Mouse (Mus musculus): Measurements from ENCODE around the gene Pif1.

GRCm38 (mm10) chr9:65622826-65623225 is 35.9 kb downstream of the Pif1 start:
- TF ChIP-seq POLR2A (IDR thresholded peaks at IDR 0.05; ENCODE audit: low read depth, low read length) (no peak), CTCF (IDR thresholded peaks at IDR 0.05; ENCODE audit: borderline replicate concordance, insufficient read depth, low read length) (no peak)
